Mouse (Mus musculus) hindbrain, embryonic 14.5 days (tissue): ENCODE data around the gene Magi2. TPM values are rescaled to one million over a fixed set of nuclear protein-coding genes. Genes with fewer than 3 reads are reported as not detected.

Experiments
- ATAC-seq: fragments of 200-750 bp; cut with Nextera tagmentation; 2 replicates; pipeline ENCODE4 v1.8.0; 2017; ENCODE audit warnings: moderate number of reproducible peaks, mild to moderate bottlenecking, moderate TSS enrichment, moderate library complexity; ENCODE audit not compliant: low FRiP score
- DNase-seq: peaks from one replicate; pipeline ENCODE4 v3.0.0-alpha.2; 2015; ENCODE audit warnings: low spot score
- H3K27ac ChIP-seq: fragments of 300-500 bp; sonication (generic); 2 replicates; pipeline ENCODE4 v1.5.1; 2014; ENCODE audit warnings: mild to moderate bottlenecking, moderate library complexity
- H3K27me3 ChIP-seq: fragments of 300-500 bp; sonication (generic); 2 replicates; pipeline ENCODE4 v1.6.1; 2014; ENCODE audit warnings: mild to moderate bottlenecking, low read length, mixed read lengths; ENCODE audit not compliant: control insufficient read depth, insufficient read depth
- H3K36me3 ChIP-seq: fragments of 300-500 bp; sonication (generic); replicated peaks from 2 replicates; pipeline ENCODE4 v1.6.1; 2014; ENCODE audit not compliant: control insufficient read depth, insufficient read depth
- H3K4me1 ChIP-seq: fragments of 300-500 bp; sonication (generic); replicated peaks from 2 replicates; pipeline ENCODE4 v1.6.1; 2014; ENCODE audit warnings: antibody characterized with exemption, low read length, mixed read lengths; ENCODE audit not compliant: control insufficient read depth, insufficient read depth
- H3K4me2 ChIP-seq: fragments of 300-500 bp; sonication (generic); replicated peaks from 2 replicates; pipeline ENCODE4 v1.6.1; 2014; ENCODE audit warnings: mild to moderate bottlenecking, moderate library complexity
- H3K4me3 ChIP-seq: fragments of 300-500 bp; sonication (generic); replicated peaks from 2 replicates; pipeline ENCODE4 v1.5.1; 2014; ENCODE audit warnings: mild to moderate bottlenecking, low read length
- H3K9ac ChIP-seq: fragments of 300-500 bp; sonication (generic); 2 replicates; pipeline ENCODE4 v1.6.1; 2014
- H3K9me3 ChIP-seq: fragments of 300-500 bp; sonication (generic); 2 replicates; pipeline ENCODE4 v1.6.1; 2016; ENCODE audit warnings: low read length; ENCODE audit not compliant: control insufficient read depth
- WGBS: fragments of 180-500 bp; shearing (Covaris S2); extraction: QIAGEN DNeasy Blood & Tissue Kit; methylation state at CpG from one replicate; pipeline ENCODE4 v1.1.7; 2014; 5-methylcytosine and 5-hydroxymethylcytosine counted together
- polyA plus RNA-seq: library from polyadenylated mRNA; unstranded; fragments of >200 nt; fragmentation: Nextera tagmentation; extraction: Ambion mirVana; gene quantifications from 2 replicates; pipeline ENCODE4 v1.2.1, GENCODE M21; 2014

Magi2 gene
- polyA plus RNA-seq, 1 experiment from 2014 or later: 25.6 TPM

- H3K36me3 ChIP-seq: no peaks in the 10 kb centered on the region
- ATAC-seq: no peak
- no peaks in the 10 kb centered on the region for H3K27me3 ChIP-seq
- H3K4me3 ChIP-seq: no peak overlapping the region
- no peak for DNase-seq
- no peak overlapping the region for H3K9ac ChIP-seq
- H3K4me2 ChIP-seq: no peak overlapping the region
- WGBS: 72% methylated on average over 7 of the region's 7 CpGs
- no peaks in the 10 kb centered on the region for H3K9me3 ChIP-seq
- no peak overlapping the region for H3K27ac ChIP-seq
- H3K4me1 ChIP-seq: no peaks in the 10 kb centered on the region
These were observed 852.1 kb downstream of the Magi2 start for GRCm38 (mm10) chr5:20078931-20079330.

- Histone ChIP-seq H3K27me3 (no peaks in the 10 kb centered on the region), H3K9me3 (no peaks in the 10 kb centered on the region), H3K9ac (no peak overlapping the region), H3K4me3 (no peak overlapping the region), H3K4me2 (no peak overlapping the region), H3K36me3 (no peaks in the 10 kb centered on the region), H3K4me1 (no peaks in the 10 kb centered on the region), H3K27ac (no peak overlapping the region)
- DNase-seq (no peak), ATAC-seq (no peak)
- WGBS: 84% methylated on average over 9 of the region's 9 CpGs
These were observed 853.9 kb downstream of the Magi2 start for GRCm38 (mm10) chr5:20080605-20081309.

- no peak overlapping the region for H3K4me3 ChIP-seq
- no peaks in the 10 kb centered on the region for H3K27me3 ChIP-seq
- DNase-seq (no peak), ATAC-seq (no peak)
- no peak overlapping the region for H3K9ac ChIP-seq
- no peak overlapping the region for H3K4me2 ChIP-seq
- H3K9me3 ChIP-seq: no peaks in the 10 kb centered on the region
- H3K27ac ChIP-seq: no peak overlapping the region
- no peaks in the 10 kb centered on the region for H3K36me3 ChIP-seq
- WGBS: 82% methylated on average over 1 of the region's 1 CpGs
- no peaks in the 10 kb centered on the region for H3K4me1 ChIP-seq
These were observed 855.5 kb downstream of the Magi2 start for GRCm38 (mm10) chr5:20082368-20082767.

- Histone ChIP-seq H3K4me2 (no peak overlapping the region), H3K36me3 (no peaks in the 10 kb centered on the region), H3K27me3 (no peaks in the 10 kb centered on the region), H3K27ac (no peak overlapping the region), H3K4me3 (no peak overlapping the region), H3K4me1 (no peaks in the 10 kb centered on the region), H3K9me3 (no peaks in the 10 kb centered on the region), H3K9ac (no peak overlapping the region)
- DNase-seq: no peak
- WGBS: 70% methylated on average over 6 of the region's 6 CpGs
- ATAC-seq: no peak
These were observed 860.2 kb downstream of the Magi2 start for GRCm38 (mm10) chr5:20087083-20087482.

- no peaks in the 10 kb centered on the region for H3K9me3 ChIP-seq
- no peaks in the 10 kb centered on the region for H3K27me3 ChIP-seq
- H3K27ac ChIP-seq: no peak overlapping the region
- no peak for DNase-seq
- H3K4me1 ChIP-seq: no peaks in the 10 kb centered on the region
- H3K36me3 ChIP-seq: no peaks in the 10 kb centered on the region
- H3K9ac ChIP-seq: no peak overlapping the region
- ATAC-seq: no peak
- no peak overlapping the region for H3K4me3 ChIP-seq
- H3K4me2 ChIP-seq: no peak overlapping the region
These were observed 877.0 kb downstream of the Magi2 start for GRCm38 (mm10) chr5:20103869-20104268.

GRCm38 (mm10) chr5:20104496-20104895 is 877.7 kb downstream of the Magi2 start:
- no peaks in the 10 kb centered on the region for H3K36me3 ChIP-seq
- no peak overlapping the region for H3K4me3 ChIP-seq
- WGBS: 67% methylated on average over 3 of the region's 3 CpGs
- H3K9me3 ChIP-seq: no peaks in the 10 kb centered on the region
- ATAC-seq (no peak), DNase-seq (no peak)
- no peaks in the 10 kb centered on the region for H3K27me3 ChIP-seq
- no peak overlapping the region for H3K27ac ChIP-seq
- H3K9ac ChIP-seq: no peak overlapping the region
- no peaks in the 10 kb centered on the region for H3K4me1 ChIP-seq
- H3K4me2 ChIP-seq: no peak overlapping the region

- Histone ChIP-seq H3K9me3 (no peaks in the 10 kb centered on the region), H3K36me3 (no peaks in the 10 kb centered on the region), H3K27ac (no peak overlapping the region), H3K4me2 (no peak overlapping the region), H3K9ac (no peak overlapping the region), H3K4me1 (no peaks in the 10 kb centered on the region), H3K27me3 (no peaks in the 10 kb centered on the region), H3K4me3 (no peak overlapping the region)
- no peak for DNase-seq
- 91% methylated on average over 3 of the region's 3 CpGs for WGBS
- ATAC-seq: no peak
These were observed 882.7 kb downstream of the Magi2 start for GRCm38 (mm10) chr5:20109496-20109895.

GRCm38 (mm10) chr5:20117156-20117555 is 890.3 kb downstream of the Magi2 start:
- H3K9ac ChIP-seq: no peak overlapping the region
- no peak overlapping the region for H3K27ac ChIP-seq
- WGBS: 89% methylated on average over 3 of the region's 3 CpGs
- no peaks in the 10 kb centered on the region for H3K27me3 ChIP-seq
- DNase-seq (no peak), ATAC-seq (no peak)
- no peaks in the 10 kb centered on the region for H3K4me1 ChIP-seq
- no peak overlapping the region for H3K4me2 ChIP-seq
- no peak overlapping the region for H3K4me3 ChIP-seq
- H3K36me3 ChIP-seq: no peaks in the 10 kb centered on the region
- H3K9me3 ChIP-seq: no peaks in the 10 kb centered on the region

GRCm38 (mm10) chr5:20140235-20140634 is 913.4 kb downstream of the Magi2 start:
- ATAC-seq (no peak), DNase-seq (no peak)
- WGBS: 67% methylated on average over 2 of the region's 2 CpGs
- no peak overlapping the region for H3K4me3 ChIP-seq
- H3K9ac ChIP-seq: no peak overlapping the region
- no peaks in the 10 kb centered on the region for H3K36me3 ChIP-seq
- no peaks in the 10 kb centered on the region for H3K27me3 ChIP-seq
- no peak overlapping the region for H3K27ac ChIP-seq
- H3K4me2 ChIP-seq: 0 out of 2 replicates have a peak overlapping the region, but pooled peaks have one; percentile 4
- H3K4me1 ChIP-seq: peaks cover 6% of the 10 kb centered on the region
- no peaks in the 10 kb centered on the region for H3K9me3 ChIP-seq
